Mouse (Mus musculus): ENCODE results near the gene Arsj.

The Arsj gene

GRCm38 (mm10) chr3:126402836-126403235 lies 39.4 kb downstream of the Arsj start:
- DNase-seq (ENCODE audit: low read depth), result peak; percentile 58

- no peak for DNase-seq (ENCODE audit: low read depth)
Observed at GRCm38 (mm10) chr3:126404199-126404598, 40.7 kb downstream of the Arsj start.

GRCm38 (mm10) chr3:126430524-126431064 lies 67.1 kb downstream of the Arsj start:
- no peak for DNase-seq (ENCODE audit: low read depth)

GRCm38 (mm10) chr3:126439331-126439730 lies 75.8 kb downstream of the Arsj start:
- DNase-seq (ENCODE audit: low read depth), result no peak

GRCm38 (mm10) chr3:126449058-126449457 lies 85.6 kb downstream of the Arsj start:
- no peak for DNase-seq (ENCODE audit: low read depth)

GRCm38 (mm10) chr3:126449515-126449914 lies 86.0 kb downstream of the Arsj start:
- DNase-seq (ENCODE audit: low read depth), result no peak

GRCm38 (mm10) chr3:126455787-126456482 lies 92.5 kb downstream of the Arsj start:
- DNase-seq (ENCODE audit: low read depth), result no peak

GRCm38 (mm10) chr3:126463119-126463815 lies 99.8 kb downstream of the Arsj start:
- DNase-seq (ENCODE audit: low read depth), result no peak

- no peak for DNase-seq (ENCODE audit: low read depth)
Observed at GRCm38 (mm10) chr3:126464262-126464661, 100.8 kb downstream of the Arsj start.
